In the genomic region with DNA sequence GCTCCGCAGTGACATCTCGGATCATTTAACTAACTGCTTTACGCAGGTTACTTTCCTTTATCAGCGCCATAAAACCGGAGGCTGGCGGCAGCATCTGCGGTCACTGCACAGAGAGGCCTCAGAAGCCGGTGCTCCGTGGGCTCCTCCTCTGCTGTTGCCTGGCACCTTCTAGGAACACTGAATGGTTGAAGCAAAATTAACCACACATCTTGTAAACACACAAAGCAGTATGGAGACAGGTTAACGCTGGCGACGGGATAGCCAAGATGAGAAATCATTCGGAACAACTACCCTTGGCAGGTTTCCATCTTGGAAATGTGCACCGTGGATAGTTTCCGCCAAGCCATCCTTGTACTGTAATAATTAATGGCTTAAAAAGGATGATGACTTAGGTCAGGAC, we compare ENCODE assay signal across 16 mouse cellular contexts. TPM values are rescaled to one million over a fixed set of nuclear protein-coding genes. Genes with fewer than 3 reads are reported as not detected.
DNase-seq lines count a peak whose midpoint lies in the region; ATAC-seq and TF ChIP-seq lines count a peak whose summit lies in the region.
"Had no signal": no experiment of that assay in that cellular context is flagged by ENCODE, and none has a peak within 500 bp of the region (broad histone marks: within the 10 kb centered on the region; RNA-seq: fewer than 3 reads in every experiment).

No protein-coding gene starts in this region.

- no peak for TF ChIP-seq CTCF in E14TG2a.4 (conservative IDR thresholded peaks at IDR 0.05; ENCODE audit: low read length)

- H3K27me3 ChIP-seq in hindbrain, embryonic 15.5 days, result 0 out of 2 replicates have a peak, but pooled peaks cover 2% of the 10 kb centered on the region
- H3K27me3 ChIP-seq in hindbrain, embryonic 12.5 days, result no peaks in the 10 kb centered on the region
- H3K27me3 ChIP-seq in E14TG2a.4 (ENCODE audit: insufficient read depth, low read length), result no peaks in the 10 kb centered on the region
- no peaks in the 10 kb centered on the region for H3K27me3 ChIP-seq in limb, embryonic 13.5 days
- H3K27me3 ChIP-seq: heart, embryonic 12.5 days; Patski had no signal

- no peaks in the 10 kb centered on the region for H3K36me3 ChIP-seq in hindbrain, embryonic 15.5 days
- H3K36me3 ChIP-seq in hindbrain, embryonic 12.5 days, result no peaks in the 10 kb centered on the region
- H3K36me3 ChIP-seq in E14TG2a.4 (ENCODE audit: insufficient read depth, low read length), result no peaks in the 10 kb centered on the region
- H3K36me3 ChIP-seq in limb, embryonic 13.5 days, result no peaks in the 10 kb centered on the region
- H3K36me3 ChIP-seq: heart, embryonic 12.5 days; hindbrain, embryonic 10.5 days had no signal

- no peaks in the 10 kb centered on the region for H3K4me1 ChIP-seq in hindbrain, embryonic 15.5 days (replicated peaks)
- H3K4me1 ChIP-seq in hindbrain, embryonic 12.5 days, result no peaks in the 10 kb centered on the region
- peaks cover 59% of the 10 kb centered on the region for H3K4me1 ChIP-seq in E14TG2a.4 (replicated peaks; ENCODE audit: low read depth, low read length)
- H3K4me1 ChIP-seq in limb, embryonic 13.5 days, result peaks cover 10% of the 10 kb centered on the region; the same call in 1 of the 2 replicates

- H3K27ac ChIP-seq in hindbrain, embryonic 15.5 days (replicated peaks), result no peak overlapping the region
- H3K27ac ChIP-seq in hindbrain, embryonic 12.5 days, result no peak overlapping the region
- no peak overlapping the region for H3K27ac ChIP-seq in limb, embryonic 13.5 days
- H3K27ac ChIP-seq: hindbrain, embryonic 10.5 days had no signal

- peak overlapping the region; percentile 29; the same call in 1 of the 2 replicates for H3K4me2 ChIP-seq in hindbrain, embryonic 15.5 days
- H3K4me2 ChIP-seq in hindbrain, embryonic 12.5 days (replicated peaks), result no peak overlapping the region
- H3K4me2 ChIP-seq in limb, embryonic 13.5 days (replicated peaks), result peak overlapping the region; percentile 45
- H3K4me2 ChIP-seq: heart, embryonic 12.5 days had no signal

- no peak overlapping the region for H3K9ac ChIP-seq in hindbrain, embryonic 15.5 days
- H3K9ac ChIP-seq in hindbrain, embryonic 12.5 days, result no peak overlapping the region
- H3K9ac ChIP-seq in limb, embryonic 13.5 days, result no peak overlapping the region
- H3K9ac ChIP-seq: heart, embryonic 12.5 days; liver, postnatal 0 days had no signal

- H3K9me3 ChIP-seq in hindbrain, embryonic 15.5 days, result no peaks in the 10 kb centered on the region
- no peaks in the 10 kb centered on the region for H3K9me3 ChIP-seq in hindbrain, embryonic 12.5 days (replicated peaks)
- H3K9me3 ChIP-seq in E14TG2a.4 (ENCODE audit: low read length), result no peaks in the 10 kb centered on the region
- H3K9me3 ChIP-seq in limb, embryonic 13.5 days, result no peaks in the 10 kb centered on the region
- H3K9me3 ChIP-seq: hindbrain, embryonic 10.5 days had no signal

- ATAC-seq in hindbrain, embryonic 15.5 days (ENCODE audit: low FRiP score, low read depth), result no peak
- no peak for ATAC-seq in hindbrain, embryonic 12.5 days (ENCODE audit: low FRiP score)
- ATAC-seq in limb, embryonic 13.5 days (ENCODE audit: low FRiP score, low read depth), result no peak
- ATAC-seq: liver, postnatal 0 days; Patski had no signal

- WGBS in hindbrain, embryonic 15.5 days, result 66% methylated on average over 15 of the region's 15 CpGs
- 91% methylated on average over 15 of the region's 15 CpGs for WGBS in hindbrain, embryonic 12.5 days
- 58% methylated on average over 15 of the region's 15 CpGs for whole genome bisulfite sequencing in limb, embryonic 13.5 days

- DNase-seq in kidney, adult 18-20 months, result peak; percentile 28
- DNase-seq in thymus, postnatal 0 days (ENCODE audit: low spot score), result no peak
- no peak for DNase-seq in left cerebral cortex, adult 18-20 months (ENCODE audit: low spot score in 2 of 2)
- DNase-seq in natural killer cell, adult 2 months (ENCODE audit: low spot score in 2 of 2), result no peak
- DNase-seq: adrenal gland, adult 8-10 months; embryo, embryonic 11 days; liver, postnatal 0 days; right cerebral cortex, adult 18-20 months had no signal

- no peak overlapping the region for H3K4me3 ChIP-seq in hindbrain, embryonic 15.5 days
- no peak overlapping the region for H3K4me3 ChIP-seq in hindbrain, embryonic 12.5 days
- H3K4me3 ChIP-seq in E14TG2a.4 (replicated peaks; ENCODE audit: low read length), result peak overlapping the region; percentile 20; the same call in 1 of the 2 replicates
- H3K4me3 ChIP-seq in limb, embryonic 13.5 days, result no peak overlapping the region
- H3K4me3 ChIP-seq: heart, embryonic 12.5 days; hindbrain, embryonic 10.5 days; myocyte had no signal

RNA-seq across cellular contexts. Expression of a gene that starts 43.0 kb away (rescaled TPM):
- 158 TPM in 2 replicates for polyA plus RNA-seq in hindbrain, embryonic 15.5 days (2015; fragmentation: Nextera tagmentation; extraction: Ambion mirVana)
- polyA plus RNA-seq in hindbrain, embryonic 12.5 days (2016; fragmentation: Nextera tagmentation; extraction: Ambion mirVana), result 148 and 155 TPM in 2 replicates
- 173 and 176 TPM in 2 replicates for polyA plus RNA-seq in limb, embryonic 13.5 days (2015; fragmentation: Nextera tagmentation; extraction: Ambion mirVana)
- 234 and 261 TPM in 2 replicates for polyA plus RNA-seq in thymus, postnatal 0 days (2015; fragmentation: Nextera tagmentation; extraction: Ambion mirVana)
- 10 to 100 TPM; 56.7 to 65.4 TPM for total RNA-seq in left cerebral cortex, adult 18-20 months (2021)
